Mouse (Mus musculus) neural tube, embryonic 14.5 days (tissue): Measurements from ENCODE around the gene Smim22. TPM values are rescaled to one million over a fixed set of nuclear protein-coding genes. Genes with fewer than 3 reads are reported as not detected.

Source experiments
- ATAC-seq: fragments of 200-750 bp; cut with Nextera tagmentation; 2 replicates; pipeline ENCODE4 v1.8.0; 2017; ENCODE audit warnings: low read depth, mild to moderate bottlenecking, moderate TSS enrichment, moderate library complexity
- H3K27ac ChIP-seq: fragments of 300-500 bp; sonication (generic); 2 replicates; pipeline ENCODE4 v1.5.1; 2014; ENCODE audit warnings: low read depth, mild to moderate bottlenecking, control low read depth, low read length, moderate library complexity, mixed read lengths
- H3K27me3 ChIP-seq: fragments of 300-500 bp; sonication (generic); 2 replicates; pipeline ENCODE4 v1.6.1; 2014; ENCODE audit warnings: low read length; ENCODE audit not compliant: control insufficient read depth, insufficient read depth
- H3K36me3 ChIP-seq: fragments of 300-500 bp; sonication (generic); 2 replicates; pipeline ENCODE4 v1.6.1; 2014; ENCODE audit warnings: low read length, mixed read lengths; ENCODE audit not compliant: control insufficient read depth, insufficient read depth
- H3K4me1 ChIP-seq: fragments of 300-500 bp; sonication (generic); 2 replicates; pipeline ENCODE4 v1.6.1; 2014; ENCODE audit warnings: low read length; ENCODE audit not compliant: control insufficient read depth, insufficient read depth
- H3K4me2 ChIP-seq: fragments of 300-500 bp; sonication (generic); 2 replicates; pipeline ENCODE4 v1.6.1; 2014; ENCODE audit warnings: mild to moderate bottlenecking, low read depth, low read length, control low read depth
- H3K4me3 ChIP-seq: fragments of 300-500 bp; sonication (generic); 2 replicates; pipeline ENCODE4 v1.5.1; 2014; ENCODE audit warnings: low read depth, low read length, control low read depth, mixed read lengths
- H3K9ac ChIP-seq: fragments of 300-500 bp; sonication (generic); replicated peaks from 2 replicates; pipeline ENCODE4 v1.6.1; 2014; ENCODE audit warnings: low read depth, mild to moderate bottlenecking, control low read depth, low read length, mixed read lengths
- H3K9me3 ChIP-seq: fragments of 300-500 bp; sonication (generic); 2 replicates; pipeline ENCODE4 v1.6.1; 2016; ENCODE audit warnings: low read length; ENCODE audit not compliant: control insufficient read depth
- WGBS: fragments of 180-500 bp; shearing (Covaris S2); extraction: QIAGEN DNeasy Blood & Tissue Kit; methylation state at CpG from one replicate; pipeline ENCODE4 v1.1.7; 2014; 5-methylcytosine and 5-hydroxymethylcytosine counted together
- polyA plus RNA-seq: library from polyadenylated mRNA; unstranded; fragments of >200 nt; fragmentation: Nextera tagmentation; extraction: Ambion mirVana; gene quantifications from 2 replicates; pipeline ENCODE4 v1.2.1, GENCODE M21; 2014

The Smim22 gene
- not detected in 2 replicates for polyA plus RNA-seq

- no peak within 1 kb of the TSS for H3K4me2 ChIP-seq
- no peaks in the 10 kb centered on the region for H3K36me3 ChIP-seq
- no peaks in the 10 kb centered on the region for H3K9me3 ChIP-seq
- no peak within 1 kb of the TSS for H3K9ac ChIP-seq
- no peak within 1 kb of the TSS for H3K27ac ChIP-seq
- WGBS: 54% methylated on average over 5 of the region's 5 CpGs
- no peaks in the 10 kb centered on the region for H3K27me3 ChIP-seq
- H3K4me3 ChIP-seq: no peak within 1 kb of the TSS
- ATAC-seq: no peak
- peaks cover 2% of the 10 kb centered on the region; the same call in 1 of the 2 replicates for H3K4me1 ChIP-seq
Observed at GRCm38 (mm10) chr16:5007067-5007466, at the start of gene Smim22. Gene Smim22 (plus strand): TSS chr16:5007288.

- Histone ChIP-seq H3K4me2 (no peak overlapping the region), H3K4me1 (no peaks in the 10 kb centered on the region), H3K36me3 (peaks cover 36% of the 10 kb centered on the region), H3K4me3 (no peak overlapping the region), H3K9me3 (no peaks in the 10 kb centered on the region), H3K27ac (no peak overlapping the region), H3K27me3 (no peaks in the 10 kb centered on the region), H3K9ac (no peak overlapping the region)
- ATAC-seq: no peak
- WGBS: 98% methylated on average over 3 of the region's 3 CpGs
Observed at GRCm38 (mm10) chr16:4957446-4957845, 49.6 kb upstream of the Smim22 start.

- Histone ChIP-seq H3K27ac (no peak overlapping the region), H3K4me3 (no peak overlapping the region), H3K9ac (no peak overlapping the region), H3K4me1 (peaks cover 9% of the 10 kb centered on the region), H3K4me2 (no peak overlapping the region), H3K36me3 (peaks cover 10% of the 10 kb centered on the region), H3K27me3 (no peaks in the 10 kb centered on the region), H3K9me3 (no peaks in the 10 kb centered on the region)
- WGBS: 92% methylated on average over 8 of the region's 8 CpGs
- ATAC-seq: no peak
Observed at GRCm38 (mm10) chr16:4960260-4960659, 46.8 kb upstream of the Smim22 start.

- WGBS: 49% methylated on average over 9 of the region's 9 CpGs
- no peaks in the 10 kb centered on the region for H3K36me3 ChIP-seq
- H3K4me1 ChIP-seq: peaks cover 12% of the 10 kb centered on the region
- H3K27me3 ChIP-seq: no peaks in the 10 kb centered on the region
- ATAC-seq: no peak
- H3K4me2 ChIP-seq: peak overlapping the region; percentile 78
- peak overlapping the region; percentile 79 for H3K4me3 ChIP-seq
- no peaks in the 10 kb centered on the region for H3K9me3 ChIP-seq
- peak overlapping the region; percentile 63 for H3K9ac ChIP-seq
- H3K27ac ChIP-seq: no peak overlapping the region
Observed at GRCm38 (mm10) chr16:4963346-4963745, 43.7 kb upstream of the Smim22 start.

- Histone ChIP-seq H3K9ac (peak within 1 kb of the TSS; percentile 63), H3K27ac (peak within 1 kb of the TSS; percentile 80), H3K4me2 (peak within 1 kb of the TSS; percentile 78), H3K36me3 (no peaks in the 10 kb centered on the region), H3K9me3 (no peaks in the 10 kb centered on the region), H3K4me1 (peaks cover 12% of the 10 kb centered on the region), H3K27me3 (no peaks in the 10 kb centered on the region), H3K4me3 (peak within 1 kb of the TSS; percentile 79)
- whole genome bisulfite sequencing: 1% methylated on average over 68 of the region's 76 CpGs
- peak; percentile 99 for ATAC-seq
Observed at GRCm38 (mm10) chr16:4963797-4964709, 43.0 kb upstream of the Smim22 start, which contains the start of gene Anks3. Gene Anks3 (minus strand): TSS chr16:4964205.

- Histone ChIP-seq H3K27me3 (no peaks in the 10 kb centered on the region), H3K36me3 (no peaks in the 10 kb centered on the region), H3K4me2 (peak overlapping the region; percentile 78), H3K9ac (peak overlapping the region; percentile 63), H3K9me3 (no peaks in the 10 kb centered on the region), H3K4me3 (peak overlapping the region; percentile 79), H3K4me1 (peaks cover 12% of the 10 kb centered on the region), H3K27ac (peak overlapping the region; percentile 80)
- ATAC-seq: no peak
- WGBS: 22% methylated on average over 13 of the region's 13 CpGs
Observed at GRCm38 (mm10) chr16:4964731-4965391, 42.2 kb upstream of the Smim22 start.

- Histone ChIP-seq H3K4me1 (peaks cover 12% of the 10 kb centered on the region), H3K27me3 (no peaks in the 10 kb centered on the region), H3K9ac (no peak overlapping the region), H3K4me2 (0 out of 2 replicates have a peak overlapping the region, but pooled peaks have one; percentile 78), H3K36me3 (no peaks in the 10 kb centered on the region), H3K27ac (no peak overlapping the region), H3K4me3 (no peak overlapping the region), H3K9me3 (no peaks in the 10 kb centered on the region)
- no peak for ATAC-seq
- WGBS: 89% methylated on average over 8 of the region's 8 CpGs
Observed at GRCm38 (mm10) chr16:4965392-4966129, 41.5 kb upstream of the Smim22 start.

GRCm38 (mm10) chr16:4968426-4968825, 38.7 kb upstream of the Smim22 start:
- 79% methylated on average over 3 of the region's 3 CpGs for WGBS
- peaks cover 9% of the 10 kb centered on the region; the same call in 1 of the 2 replicates for H3K4me1 ChIP-seq
- ATAC-seq: no peak
- H3K27ac ChIP-seq: no peak overlapping the region
- no peak overlapping the region for H3K4me3 ChIP-seq
- H3K9ac ChIP-seq: no peak overlapping the region
- H3K36me3 ChIP-seq: no peaks in the 10 kb centered on the region
- H3K9me3 ChIP-seq: no peaks in the 10 kb centered on the region
- H3K4me2 ChIP-seq: no peak overlapping the region
- H3K27me3 ChIP-seq: no peaks in the 10 kb centered on the region
